Mouse (Mus musculus) MEL (cell line): ENCODE results near the gene Klf8. TPM values are rescaled to one million over a fixed set of nuclear protein-coding genes. Genes with fewer than 3 reads are reported as not detected.

Source experiments
- DNase-seq: peaks from one replicate; pipeline ENCODE4 v3.0.0; 2011; ENCODE audit warnings: low read depth, low spot score
- H3K27ac ChIP-seq: 2 replicates; pipeline ENCODE4 v1.5.1; 2012; ENCODE audit warnings: low read depth, mild to moderate bottlenecking, control low read depth, low read length, moderate library complexity; ENCODE audit not compliant: control insufficient read depth
- H3K27me3 ChIP-seq, 2 experiments: fragments of 150-350 bp in 1 of 2; sonication (generic) in 1 of 2; 2 replicates each; pipeline ENCODE4 v1.6.1; 2012; ENCODE audit warnings: low read length in 2 of 2, mild to moderate bottlenecking in 2 of 2, improper control_type of control experiment in 1 of 2, moderate library complexity in 1 of 2; ENCODE audit not compliant: insufficient read depth in 2 of 2, control insufficient read depth in 1 of 2
- H3K36me3 ChIP-seq, 2 experiments: 2 replicates each; pipeline ENCODE4 v1.6.1; 2012 to 2014; ENCODE audit warnings: low read length in 2 of 2, improper control_type of control experiment in 1 of 2, inconsistent platforms in 1 of 2, mild to moderate bottlenecking in 1 of 2; ENCODE audit not compliant: insufficient read depth in 2 of 2, control insufficient read depth in 1 of 2
- H3K4me1 ChIP-seq, 2 experiments: fragments of 150-350 bp in 1 of 2; sonication (generic) in 1 of 2; 2 replicates each; pipeline ENCODE4 v1.6.1; 2012; ENCODE audit warnings: low read length in 2 of 2, improper control_type of control experiment in 1 of 2, mild to moderate bottlenecking in 1 of 2; ENCODE audit not compliant: insufficient read depth in 2 of 2, control insufficient read depth in 1 of 2
- H3K4me3 ChIP-seq, 2 experiments: fragments of 150-350 bp in 1 of 2; sonication (generic) in 1 of 2; 2 replicates each; pipeline ENCODE4 v1.5.1; 2012; ENCODE audit warnings: low read depth in 2 of 2, low read length in 2 of 2, mild to moderate bottlenecking in 2 of 2, moderate library complexity in 2 of 2, control low read depth in 1 of 2, improper control_type of control experiment in 1 of 2; ENCODE audit not compliant: control insufficient read depth in 1 of 2, insufficient read depth in 1 of 2
- H3K79me2 ChIP-seq: 2 replicates; pipeline ENCODE4 v1.6.1; 2012; ENCODE audit warnings: mild to moderate bottlenecking, low read length, moderate library complexity; ENCODE audit not compliant: control insufficient read depth, poor library complexity, insufficient read depth
- H3K9ac ChIP-seq: 2 replicates; pipeline ENCODE4 v1.6.1; 2012; ENCODE audit warnings: low read depth, mild to moderate bottlenecking, control low read depth, low read length, moderate library complexity; ENCODE audit not compliant: control insufficient read depth, poor library complexity, severe bottlenecking
- H3K9me3 ChIP-seq: fragments of 150-350 bp; sonication (generic); replicated peaks from 2 replicates; pipeline ENCODE4 v1.6.1; 2012; ENCODE audit warnings: mild to moderate bottlenecking, low read length, improper control_type of control experiment, moderate library complexity; ENCODE audit not compliant: insufficient read depth
- BHLHE40 ChIP-seq: IDR thresholded peaks from 2 replicates; pipeline ENCODE4 v1.6.1; 2012; ENCODE audit warnings: low read depth, mild to moderate bottlenecking, inconsistent platforms, low read length, improper control_type of control experiment, borderline replicate concordance
- CHD1 ChIP-seq: IDR thresholded peaks from 2 replicates; pipeline ENCODE4 v1.6.1; 2012; ENCODE audit warnings: low read depth, mild to moderate bottlenecking, inconsistent platforms, low read length, improper control_type of control experiment
- CHD2 ChIP-seq: IDR thresholded peaks from 2 replicates; pipeline ENCODE4 v1.6.1; 2011; ENCODE audit warnings: low read length, improper control_type of control experiment
- CTCF ChIP-seq, 3 experiments: IDR thresholded peaks in 2 of 3; conservative IDR thresholded peaks in 1 of 3; 2 replicates each; pipeline ENCODE4 v1.5.1; 2011 to 2012; ENCODE audit warnings: low read length in 3 of 3, low read depth in 2 of 3, mild to moderate bottlenecking in 2 of 3, improper control_type of control experiment in 1 of 3, inconsistent platforms in 1 of 3, mixed read lengths in 1 of 3, moderate library complexity in 1 of 3; ENCODE audit not compliant: control insufficient read depth in 1 of 3, insufficient read depth in 1 of 3, poor library complexity in 1 of 3, severe bottlenecking in 1 of 3
- E2F4 ChIP-seq: IDR thresholded peaks from 2 replicates; pipeline ENCODE4 v1.6.1; 2011; ENCODE audit warnings: low read depth, low read length, improper control_type of control experiment, borderline replicate concordance
- ELF1 ChIP-seq: IDR thresholded peaks from 2 replicates; pipeline ENCODE4 v1.6.1; 2014; ENCODE audit warnings: low read depth, mild to moderate bottlenecking, inconsistent platforms, low read length, improper control_type of control experiment, moderate library complexity
- EP300 ChIP-seq, 2 experiments: IDR thresholded peaks; 2 replicates each; pipeline ENCODE4 v1.6.1; 2011; ENCODE audit warnings: improper control_type of control experiment in 2 of 2, low read length in 2 of 2, low read depth in 1 of 2, mild to moderate bottlenecking in 1 of 2
- ETS1 ChIP-seq: IDR thresholded peaks from 2 replicates; pipeline ENCODE4 v1.6.1; 2012; ENCODE audit warnings: low read depth, mild to moderate bottlenecking, inconsistent platforms, low read length, improper control_type of control experiment, moderate library complexity
- GABPA ChIP-seq: IDR thresholded peaks from 2 replicates; pipeline ENCODE4 v1.6.1; 2012; ENCODE audit warnings: low read depth, mild to moderate bottlenecking, inconsistent platforms, low read length, improper control_type of control experiment, moderate library complexity
- GATA1 ChIP-seq: IDR thresholded peaks from 2 replicates; pipeline ENCODE4 v1.6.1; 2011; ENCODE audit warnings: low read depth, low read length, improper control_type of control experiment
- JUND ChIP-seq: IDR thresholded peaks from 2 replicates; pipeline ENCODE4 v1.6.1; 2011; ENCODE audit warnings: low read depth, mild to moderate bottlenecking, improper control_type of control experiment, low read length
- KAT2A ChIP-seq: conservative IDR thresholded peaks from 2 replicates; pipeline ENCODE4 v1.6.1; 2012; ENCODE audit warnings: low read depth, low read length, improper control_type of control experiment, inconsistent platforms
- MAFK ChIP-seq: IDR thresholded peaks from 2 replicates; pipeline ENCODE4 v1.6.1; 2011; ENCODE audit warnings: low read depth, mild to moderate bottlenecking, low read length, improper control_type of control experiment, borderline replicate concordance
- MAZ ChIP-seq: IDR thresholded peaks from 2 replicates; pipeline ENCODE4 v1.6.1; 2012; ENCODE audit warnings: low read depth, mild to moderate bottlenecking, inconsistent platforms, low read length, improper control_type of control experiment
- MEF2A ChIP-seq: IDR thresholded peaks from 2 replicates; pipeline ENCODE4 v1.6.1; 2014; ENCODE audit warnings: low read depth, mild to moderate bottlenecking, inconsistent platforms, low read length, improper control_type of control experiment; ENCODE audit not compliant: poor library complexity, insufficient replicate concordance, severe bottlenecking; ENCODE audit errors: extremely low read depth
- MYB ChIP-seq: IDR thresholded peaks from 2 replicates; pipeline ENCODE4 v1.6.1; 2011; ENCODE audit warnings: mild to moderate bottlenecking, low read depth, low read length, improper control_type of control experiment
- MYC ChIP-seq: IDR thresholded peaks from 2 replicates; pipeline ENCODE4 v1.6.1; 2011; ENCODE audit warnings: low read depth, mild to moderate bottlenecking, low read length, improper control_type of control experiment, moderate library complexity
- NELFE ChIP-seq: IDR thresholded peaks from 2 replicates; pipeline ENCODE4 v1.6.1; 2011; ENCODE audit warnings: low read depth, low read length, improper control_type of control experiment
- NRF1 ChIP-seq: IDR thresholded peaks from 2 replicates; pipeline ENCODE4 v1.6.1; 2014; ENCODE audit warnings: low read depth, mild to moderate bottlenecking, inconsistent platforms, low read length, improper control_type of control experiment, moderate library complexity; ENCODE audit not compliant: poor library complexity, insufficient read depth, severe bottlenecking
- POLR2A ChIP-seq, 2 experiments: IDR thresholded peaks; 2 replicates each; pipeline ENCODE4 v1.6.1; 2011 to 2012; ENCODE audit warnings: low read length in 2 of 2, mild to moderate bottlenecking in 2 of 2, control low read depth in 1 of 2, improper control_type of control experiment in 1 of 2, low read depth in 1 of 2, moderate library complexity in 1 of 2; ENCODE audit not compliant: control insufficient read depth in 1 of 2, insufficient read depth in 1 of 2, poor library complexity in 1 of 2
- POLR2AphosphoS2 ChIP-seq: IDR thresholded peaks from 2 replicates; pipeline ENCODE4 v1.6.1; 2011; ENCODE audit warnings: low read length, improper control_type of control experiment
- POLR2AphosphoS5 ChIP-seq: IDR thresholded peaks from 2 replicates; pipeline ENCODE4 v1.6.1; 2012; ENCODE audit warnings: low read depth, borderline replicate concordance, mild to moderate bottlenecking, inconsistent platforms, low read length, moderate library complexity, mixed read lengths
- RAD21 ChIP-seq: IDR thresholded peaks from 2 replicates; pipeline ENCODE4 v1.6.1; 2011; ENCODE audit warnings: mild to moderate bottlenecking, low read depth, low read length, improper control_type of control experiment
- SIN3A ChIP-seq: IDR thresholded peaks from 2 replicates; pipeline ENCODE4 v1.6.1; 2012; ENCODE audit warnings: low read length, improper control_type of control experiment, inconsistent platforms
- SMC3 ChIP-seq: IDR thresholded peaks from 2 replicates; pipeline ENCODE4 v1.6.1; 2011; ENCODE audit warnings: low read depth, low read length, improper control_type of control experiment
- TAL1 ChIP-seq: IDR thresholded peaks from 2 replicates; pipeline ENCODE4 v1.6.1; 2012; ENCODE audit warnings: mild to moderate bottlenecking, inconsistent platforms, low read length, moderate library complexity, mixed read lengths
- TCF12 ChIP-seq: IDR thresholded peaks from 2 replicates; pipeline ENCODE4 v1.6.1; 2014; ENCODE audit warnings: low read depth, mild to moderate bottlenecking, inconsistent platforms, low read length, improper control_type of control experiment, moderate library complexity
- UBTF ChIP-seq: IDR thresholded peaks from 2 replicates; pipeline ENCODE4 v1.6.1; 2012; ENCODE audit warnings: low read depth, mild to moderate bottlenecking, inconsistent platforms, low read length, improper control_type of control experiment, moderate library complexity, borderline replicate concordance; ENCODE audit not compliant: insufficient read depth
- ZC3H11A ChIP-seq: IDR thresholded peaks from 2 replicates; pipeline ENCODE4 v1.6.1; 2012; ENCODE audit warnings: low read depth, mild to moderate bottlenecking, inconsistent platforms, low read length, improper control_type of control experiment
- ZKSCAN1 ChIP-seq: IDR thresholded peaks from 2 replicates; pipeline ENCODE4 v1.6.1; 2012; ENCODE audit warnings: low read depth, mild to moderate bottlenecking, inconsistent platforms, low read length, improper control_type of control experiment, moderate library complexity
- ZMIZ1 ChIP-seq: IDR thresholded peaks from 2 replicates; pipeline ENCODE4 v1.6.1; 2012; ENCODE audit warnings: low read depth, mild to moderate bottlenecking, inconsistent platforms, low read length, improper control_type of control experiment, moderate library complexity
- ZNF384 ChIP-seq: IDR thresholded peaks from 2 replicates; pipeline ENCODE4 v1.6.1; 2012; ENCODE audit warnings: low read depth, mild to moderate bottlenecking, inconsistent platforms, low read length, improper control_type of control experiment
- polyA plus RNA-seq, 2 experiments: library from polyadenylated mRNA; stranded (reverse) in 1 of 2; unstranded in 1 of 2; fragments of >175 nt in 1 of 2; fragments of >200 nt in 1 of 2; gene quantifications; 2 replicates each; pipeline versions ENCODE4 v1.2.1 to v1.2.4; 2012; ENCODE audit warnings: low replicate concordance in 2 of 2, low read depth in 1 of 2; ENCODE audit not compliant: insufficient read length in 2 of 2, insufficient read depth in 1 of 2, missing spikeins in 1 of 2
- total RNA-seq: library from RNA; depleted of rRNA; stranded (reverse); fragments of 300-350 nt; gene quantifications from 2 replicates; pipeline ENCODE4 v1.2.3, GENCODE M21; 2012

The Klf8 gene
- total and polyA plus RNA-seq, 3 experiments: not detected

DNA sequence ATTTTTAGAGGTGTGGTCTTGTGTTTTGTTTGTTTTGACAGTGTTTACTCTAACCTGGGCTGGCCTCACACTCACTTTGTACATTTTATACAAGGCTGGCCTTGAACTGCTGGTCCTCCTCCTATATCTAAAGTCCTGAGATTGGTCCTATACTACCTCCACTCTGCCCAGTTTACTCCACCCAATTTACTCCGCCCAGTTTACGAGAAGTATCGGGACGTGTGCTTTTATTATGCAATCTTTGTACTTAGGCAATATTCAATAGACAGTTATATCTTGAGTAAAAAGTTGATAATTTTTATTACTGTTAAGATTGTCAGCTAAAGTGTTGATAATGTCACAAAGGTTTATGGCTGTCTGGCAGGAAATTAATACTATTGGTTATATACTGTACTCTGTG, 74.1 kb downstream of the Klf8 start:
- no peaks in the 10 kb centered on the region for H3K9me3 ChIP-seq
- no peaks in the 10 kb centered on the region for H3K79me2 ChIP-seq
- TF ChIP-seq KAT2A (no peak), ZKSCAN1 (no peak), MEF2A (no peak), NRF1 (no peak), EP300 (IDR thresholded peaks at IDR 0.05; ENCODE audit: low read depth in 1 of 2, low read length in 2 of 2) (no peak), GATA1 (no peak), ZC3H11A (no peak), MYB (no peak), POLR2AphosphoS2 (no peak), TAL1 (no peak), ZNF384 (no peak), CHD2 (no peak), E2F4 (no peak), UBTF (no peak), POLR2AphosphoS5 (no peak), RAD21 (no peak)
- TF ChIP-seq, all 39 proteins: peak for 0
- no peak overlapping the region for H3K9ac ChIP-seq
- DNase-seq: no peak
- H3K36me3 ChIP-seq: no peaks in the 10 kb centered on the region
- no peaks in the 10 kb centered on the region for H3K27me3 ChIP-seq
- H3K4me1 ChIP-seq: no peaks in the 10 kb centered on the region
- no peak overlapping the region for H3K4me3 ChIP-seq
- H3K27ac ChIP-seq: no peak overlapping the region

DNA sequence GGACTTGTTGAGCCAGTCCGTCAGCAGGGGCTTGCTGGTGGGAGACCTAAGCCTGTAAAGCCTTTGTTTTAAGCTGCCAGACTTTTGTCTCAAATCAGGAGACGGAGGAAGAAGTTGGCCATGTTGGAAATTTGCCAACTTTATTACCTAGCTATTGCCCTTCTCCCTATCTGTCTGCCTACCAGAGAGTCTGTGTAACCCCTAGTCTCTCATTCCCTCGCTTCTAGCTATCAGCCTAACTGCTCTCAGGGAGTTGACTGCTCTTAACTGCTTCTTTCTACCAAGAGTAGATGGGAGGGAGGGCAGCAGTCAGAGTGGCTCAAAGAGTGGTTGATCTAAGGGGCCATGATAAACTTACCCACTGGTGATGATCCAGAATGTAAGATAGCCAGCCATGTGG, 85.8 kb downstream of the Klf8 start:
- Histone ChIP-seq H3K36me3 (no peaks in the 10 kb centered on the region), H3K4me3 (no peak overlapping the region), H3K27me3 (no peaks in the 10 kb centered on the region), H3K4me1 (no peaks in the 10 kb centered on the region), H3K27ac (no peak overlapping the region), H3K79me2 (no peaks in the 10 kb centered on the region), H3K9me3 (no peaks in the 10 kb centered on the region), H3K9ac (no peak overlapping the region)
- TF ChIP-seq GABPA (no peak), ETS1 (no peak), ZMIZ1 (no peak), SIN3A (no peak), KAT2A (no peak), BHLHE40 (no peak), CTCF (IDR thresholded peaks at IDR 0.05 in 2 of 3, conservative IDR thresholded peaks at IDR 0.05 in 1 of 3; ENCODE audit: control insufficient read depth in 1 of 3, insufficient read depth in 1 of 3, low read depth in 2 of 3, low read length in 3 of 3, poor library complexity in 1 of 3, severe bottlenecking in 1 of 3) (no peak), MAZ (no peak), NELFE (no peak), SMC3 (no peak), ELF1 (no peak), POLR2AphosphoS5 (no peak), CHD2 (no peak), CHD1 (no peak), MAFK (no peak), TCF12 (no peak), JUND (no peak), ZKSCAN1 (no peak), POLR2A (IDR thresholded peaks at IDR 0.05; ENCODE audit: control insufficient read depth in 1 of 2, insufficient read depth in 1 of 2, low read depth in 1 of 2, low read length in 2 of 2, poor library complexity in 1 of 2) (no peak), MYC (no peak)
- DNase-seq: no peak
